Mouse (Mus musculus): ENCODE measurements around the gene Shc4. TPM values are rescaled to one million over a fixed set of nuclear protein-coding genes. Genes with fewer than 3 reads are reported as not detected.
A peak's percentile ranks its signal among the peaks of the same experiment; 100 is the strongest.

Shc4 gene
- polyA plus RNA-seq, 1 experiment from 2014 or later: 0.64 TPM

DNA sequence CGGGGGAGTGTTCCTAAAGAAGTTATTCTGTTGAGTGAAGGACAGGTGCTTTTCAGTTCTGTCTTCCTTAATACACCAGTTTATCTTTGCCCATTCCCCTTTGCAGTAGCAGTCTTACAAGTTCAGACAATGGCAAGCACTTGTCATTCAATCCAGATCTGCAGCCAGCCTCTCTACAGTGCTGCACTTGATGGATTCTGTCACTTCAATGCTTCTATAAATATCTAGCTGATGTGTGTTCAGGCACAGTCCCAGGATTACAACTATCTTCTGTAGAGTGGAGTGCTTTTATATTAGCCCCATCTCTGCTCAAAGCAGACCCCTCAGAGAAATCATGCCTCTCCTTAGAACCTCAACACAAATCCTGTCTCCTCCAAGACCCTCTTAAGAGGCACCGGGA is 93.9 kb downstream of the Shc4 start:
- Histone ChIP-seq H3K4me2 (ENCODE audit: low read depth, low read length) (no peak overlapping the region), H3K9ac (ENCODE audit: low read depth, low read length) (no peak overlapping the region), H3K27ac (ENCODE audit: low read length) (no peak overlapping the region), H3K9me3 (replicated peaks; ENCODE audit: control insufficient read depth, low read length) (no peaks in the 10 kb centered on the region), H3K36me3 (ENCODE audit: control insufficient read depth, insufficient read depth) (no peaks in the 10 kb centered on the region), H3K4me1 (ENCODE audit: control insufficient read depth, low read depth, low read length) (peaks cover 8% of the 10 kb centered on the region), H3K27me3 (ENCODE audit: control insufficient read depth, insufficient read depth, low read depth, low read length) (no peaks in the 10 kb centered on the region), H3K4me3 (ENCODE audit: low read depth, low read length) (no peak overlapping the region)
- no peak for ATAC-seq (ENCODE audit: low read depth)
- whole genome bisulfite sequencing (ENCODE audit: insufficient replicate concordance): 83% methylated on average over 2 of the region's 2 CpGs

DNA sequence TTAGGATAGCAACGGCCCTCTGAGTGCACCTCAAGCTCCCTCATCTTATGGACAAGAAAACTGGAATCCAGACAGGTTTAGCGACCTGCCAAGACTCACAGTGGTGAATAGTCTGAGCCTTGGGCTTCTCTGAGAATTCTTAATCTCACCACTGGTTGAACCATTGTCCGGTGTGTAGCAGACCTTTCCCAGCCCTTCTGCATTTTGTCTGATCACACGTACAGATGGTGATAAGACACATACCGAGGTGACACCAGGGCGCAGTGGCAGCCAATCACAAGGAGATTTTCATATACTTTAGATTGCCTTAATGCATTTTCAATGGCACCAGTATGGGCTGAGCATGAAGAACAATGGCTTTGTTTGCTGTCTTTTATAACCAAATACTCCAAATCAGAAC is 95.5 kb downstream of the Shc4 start:
- Histone ChIP-seq H3K9ac (ENCODE audit: low read depth, low read length) (no peak overlapping the region), H3K4me2 (ENCODE audit: low read depth, low read length) (no peak overlapping the region), H3K4me1 (ENCODE audit: control insufficient read depth, low read depth, low read length) (peaks cover 16% of the 10 kb centered on the region), H3K4me3 (ENCODE audit: low read depth, low read length) (no peak overlapping the region), H3K36me3 (ENCODE audit: control insufficient read depth, insufficient read depth) (no peaks in the 10 kb centered on the region), H3K27ac (ENCODE audit: low read length) (no peak overlapping the region), H3K27me3 (ENCODE audit: control insufficient read depth, insufficient read depth, low read depth, low read length) (no peaks in the 10 kb centered on the region), H3K9me3 (replicated peaks; ENCODE audit: control insufficient read depth, low read length) (no peaks in the 10 kb centered on the region)
- no peak for ATAC-seq (ENCODE audit: low read depth)
- WGBS (ENCODE audit: insufficient replicate concordance): 60% methylated on average over 6 of the region's 6 CpGs

DNA sequence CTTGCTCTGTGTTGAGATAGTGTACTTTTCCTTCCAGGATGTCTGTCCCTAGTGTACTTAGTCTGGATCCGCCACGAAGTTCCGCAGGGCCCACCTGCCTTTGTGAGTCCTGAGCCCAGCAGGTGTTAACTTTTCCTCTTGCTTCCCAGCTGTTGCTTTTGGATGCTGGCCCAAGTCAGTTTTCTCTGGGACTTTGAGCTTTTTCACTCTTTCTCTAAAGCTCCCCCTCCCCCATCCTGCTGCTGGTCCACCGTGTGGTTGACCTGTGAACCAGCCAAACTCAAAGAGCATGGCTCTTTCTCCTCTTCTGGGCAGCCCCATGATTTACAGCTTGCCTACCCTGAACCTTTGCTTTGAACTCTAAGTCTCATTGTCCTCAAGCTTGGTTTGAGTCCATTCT is 97.4 kb downstream of the Shc4 start:
- no peak overlapping the region for H3K27ac ChIP-seq (ENCODE audit: low read length)
- no peaks in the 10 kb centered on the region for H3K9me3 ChIP-seq (replicated peaks; ENCODE audit: control insufficient read depth, low read length)
- ATAC-seq (ENCODE audit: low read depth): no peak
- WGBS (ENCODE audit: insufficient replicate concordance): 84% methylated on average over 4 of the region's 4 CpGs
- H3K36me3 ChIP-seq (ENCODE audit: control insufficient read depth, insufficient read depth): no peaks in the 10 kb centered on the region
- H3K27me3 ChIP-seq (ENCODE audit: control insufficient read depth, insufficient read depth, low read depth, low read length): no peaks in the 10 kb centered on the region
- H3K9ac ChIP-seq (ENCODE audit: low read depth, low read length): no peak overlapping the region
- H3K4me2 ChIP-seq (ENCODE audit: low read depth, low read length): no peak overlapping the region
- H3K4me1 ChIP-seq (ENCODE audit: control insufficient read depth, low read depth, low read length): peaks cover 25% of the 10 kb centered on the region
- H3K4me3 ChIP-seq (ENCODE audit: low read depth, low read length): no peak overlapping the region

DNA sequence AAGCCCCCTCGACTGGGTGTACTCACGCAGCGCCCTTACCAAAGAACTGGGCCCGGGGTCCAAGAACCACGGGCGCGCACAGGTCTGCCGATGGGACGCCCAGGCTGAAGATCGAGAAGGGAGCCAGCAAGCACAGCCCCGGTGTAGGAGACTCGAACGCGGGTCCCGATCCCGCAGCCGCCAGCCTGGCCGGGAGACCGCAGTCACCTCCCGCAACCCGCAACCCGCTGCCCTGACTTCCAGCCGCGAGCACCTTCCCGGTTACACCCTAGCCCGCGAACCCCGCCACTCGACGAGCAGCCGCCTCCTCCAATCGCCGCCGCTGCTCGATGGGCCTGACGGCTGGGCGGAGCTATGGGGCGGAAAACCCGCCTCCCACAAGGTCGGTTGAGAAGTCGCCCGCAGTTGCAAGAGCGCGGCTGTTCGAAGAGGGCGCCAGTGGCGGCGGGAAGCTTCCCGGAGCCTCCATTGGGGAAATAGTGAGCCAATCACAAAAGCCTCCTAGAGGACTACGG is 99.1 kb downstream of the Shc4 start, which contains the start of gene Cep152:
Cep152 (minus strand) TSS at position 277 of the 515 bp plus-strand sequence.
- Histone ChIP-seq H3K4me3 (ENCODE audit: low read depth, low read length) (peak within 1 kb of the TSS; percentile 84), H3K27ac (ENCODE audit: low read length) (peak within 1 kb of the TSS; percentile 65), H3K9me3 (replicated peaks; ENCODE audit: control insufficient read depth, low read length) (no peaks in the 10 kb centered on the region), H3K4me1 (ENCODE audit: control insufficient read depth, low read depth, low read length) (peaks cover 25% of the 10 kb centered on the region), H3K9ac (ENCODE audit: low read depth, low read length) (peak within 1 kb of the TSS; percentile 91), H3K36me3 (ENCODE audit: control insufficient read depth, insufficient read depth) (peaks cover 5% of the 10 kb centered on the region), H3K27me3 (ENCODE audit: control insufficient read depth, insufficient read depth, low read depth, low read length) (no peaks in the 10 kb centered on the region), H3K4me2 (ENCODE audit: low read depth, low read length) (peak within 1 kb of the TSS; percentile 84)
- WGBS (ENCODE audit: insufficient replicate concordance): 0% methylated on average over 50 of the region's 50 CpGs
- ATAC-seq (ENCODE audit: low read depth): peak; percentile 99

DNA sequence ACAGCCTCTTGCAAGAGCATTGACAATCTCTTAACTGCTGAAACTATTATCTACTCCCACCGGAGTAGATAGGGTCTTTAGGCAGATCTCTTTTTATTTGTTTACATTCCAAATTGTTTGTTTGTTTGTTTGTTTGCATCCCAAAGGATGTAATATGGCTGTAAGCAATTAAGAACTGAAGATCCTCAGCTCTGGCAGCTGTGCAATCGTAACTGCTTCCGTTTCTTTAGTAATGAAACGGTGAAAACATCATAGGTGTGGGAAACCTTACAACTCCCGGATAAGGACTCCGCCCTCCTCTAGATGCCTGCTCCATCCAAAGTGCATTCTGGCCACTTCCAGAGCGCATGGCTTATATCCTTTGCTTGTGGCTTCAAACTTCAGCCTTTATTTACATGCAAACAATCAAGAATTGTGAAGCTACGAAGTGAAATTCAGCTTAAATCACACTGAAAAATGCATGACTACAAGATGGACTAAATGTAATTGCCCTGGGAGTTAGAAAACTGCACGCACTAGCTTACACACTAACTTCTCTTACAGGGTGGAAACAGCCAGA is 99.7 kb downstream of the Shc4 start:
- H3K9me3 ChIP-seq (replicated peaks; ENCODE audit: control insufficient read depth, low read length): no peaks in the 10 kb centered on the region
- ATAC-seq (ENCODE audit: low read depth): no peak
- 3% methylated on average over 9 of the region's 9 CpGs for WGBS (ENCODE audit: insufficient replicate concordance)
- H3K4me1 ChIP-seq (ENCODE audit: control insufficient read depth, low read depth, low read length): peaks cover 25% of the 10 kb centered on the region
- H3K27me3 ChIP-seq (ENCODE audit: control insufficient read depth, insufficient read depth, low read depth, low read length): no peaks in the 10 kb centered on the region
- H3K36me3 ChIP-seq (ENCODE audit: control insufficient read depth, insufficient read depth): peaks cover 12% of the 10 kb centered on the region
- H3K9ac ChIP-seq (ENCODE audit: low read depth, low read length): peak overlapping the region; percentile 91
- H3K4me2 ChIP-seq (ENCODE audit: low read depth, low read length): peak overlapping the region; percentile 78
- peak overlapping the region; percentile 65 for H3K27ac ChIP-seq (ENCODE audit: low read length)
- peak overlapping the region; percentile 84 for H3K4me3 ChIP-seq (ENCODE audit: low read depth, low read length)

DNA sequence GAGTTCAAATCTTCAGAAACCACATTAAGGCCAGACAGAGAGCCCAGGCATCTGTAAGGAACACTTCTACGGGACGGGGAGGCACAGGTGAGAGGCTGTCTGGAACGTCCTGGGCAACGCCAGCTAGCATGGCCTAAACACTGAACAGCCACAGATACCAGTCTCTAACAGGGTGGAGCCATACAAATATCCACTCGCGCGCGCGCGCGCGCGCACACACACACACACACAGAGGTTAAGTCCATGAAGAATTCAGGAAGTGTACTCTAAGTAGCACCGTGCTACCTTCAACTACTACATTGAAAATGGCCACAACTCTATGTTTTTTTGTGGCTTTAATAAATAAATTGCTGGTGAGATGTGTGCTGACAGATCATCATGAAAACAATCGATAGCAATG is 100.7 kb downstream of the Shc4 start:
- 74% methylated on average over 15 of the region's 15 CpGs for WGBS (ENCODE audit: insufficient replicate concordance)
- no peaks in the 10 kb centered on the region for H3K9me3 ChIP-seq (replicated peaks; ENCODE audit: control insufficient read depth, low read length)
- ATAC-seq (ENCODE audit: low read depth): no peak
- H3K9ac ChIP-seq (ENCODE audit: low read depth, low read length): peak overlapping the region; percentile 91
- no peaks in the 10 kb centered on the region for H3K27me3 ChIP-seq (ENCODE audit: control insufficient read depth, insufficient read depth, low read depth, low read length)
- 0 out of 2 replicates have a peak overlapping the region, but pooled peaks have one; percentile 18 for H3K27ac ChIP-seq (ENCODE audit: low read length)
- H3K36me3 ChIP-seq (ENCODE audit: control insufficient read depth, insufficient read depth): peaks cover 19% of the 10 kb centered on the region
- H3K4me1 ChIP-seq (ENCODE audit: control insufficient read depth, low read depth, low read length): peaks cover 25% of the 10 kb centered on the region
- peak overlapping the region; percentile 78 for H3K4me2 ChIP-seq (ENCODE audit: low read depth, low read length)
- peak overlapping the region; percentile 84 for H3K4me3 ChIP-seq (ENCODE audit: low read depth, low read length)

DNA sequence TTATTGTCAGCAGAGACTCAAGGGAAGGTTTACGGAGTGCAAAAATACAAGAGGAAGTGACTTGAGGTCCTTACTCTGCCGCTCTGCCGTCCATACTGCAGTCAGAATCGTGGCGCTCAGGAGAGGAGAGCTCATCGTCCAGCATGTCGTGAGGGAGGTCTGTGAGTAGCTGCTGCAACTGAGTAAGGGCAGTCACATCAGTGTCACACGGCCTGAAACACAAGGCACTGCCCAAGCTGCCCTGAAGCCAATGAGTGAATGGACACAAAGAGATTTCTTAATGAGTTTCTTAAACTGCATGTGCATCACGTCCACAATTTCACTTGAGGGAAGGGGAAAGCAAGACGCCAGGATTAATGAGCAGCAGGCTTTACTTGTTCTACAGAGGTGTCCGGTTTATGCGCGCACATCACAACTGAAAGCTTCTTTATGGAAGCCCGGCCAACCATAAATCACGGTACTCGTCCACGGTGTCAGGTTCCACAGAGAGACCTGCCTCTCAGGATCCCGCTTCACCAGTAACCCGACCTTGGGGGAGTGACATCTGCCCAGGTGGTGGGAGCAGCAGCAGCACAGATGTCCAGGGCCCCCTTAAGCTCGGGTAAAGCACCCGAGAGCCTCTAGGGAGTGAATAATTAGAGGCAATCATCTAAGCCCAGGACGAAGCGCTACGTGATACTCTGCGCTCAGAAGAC is 103.6 kb downstream of the Shc4 start:
- H3K4me3 ChIP-seq (ENCODE audit: low read depth, low read length): no peak overlapping the region
- H3K4me2 ChIP-seq (ENCODE audit: low read depth, low read length): no peak overlapping the region
- H3K4me1 ChIP-seq (ENCODE audit: control insufficient read depth, low read depth, low read length): peaks cover 19% of the 10 kb centered on the region
- H3K36me3 ChIP-seq (ENCODE audit: control insufficient read depth, insufficient read depth): peaks cover 31% of the 10 kb centered on the region
- no peak for ATAC-seq (ENCODE audit: low read depth)
- H3K9me3 ChIP-seq (replicated peaks; ENCODE audit: control insufficient read depth, low read length): no peaks in the 10 kb centered on the region
- no peak overlapping the region for H3K27ac ChIP-seq (ENCODE audit: low read length)
- H3K9ac ChIP-seq (ENCODE audit: low read depth, low read length): no peak overlapping the region
- 87% methylated on average over 25 of the region's 25 CpGs for WGBS (ENCODE audit: insufficient replicate concordance)
- no peaks in the 10 kb centered on the region for H3K27me3 ChIP-seq (ENCODE audit: control insufficient read depth, insufficient read depth, low read depth, low read length)

DNA sequence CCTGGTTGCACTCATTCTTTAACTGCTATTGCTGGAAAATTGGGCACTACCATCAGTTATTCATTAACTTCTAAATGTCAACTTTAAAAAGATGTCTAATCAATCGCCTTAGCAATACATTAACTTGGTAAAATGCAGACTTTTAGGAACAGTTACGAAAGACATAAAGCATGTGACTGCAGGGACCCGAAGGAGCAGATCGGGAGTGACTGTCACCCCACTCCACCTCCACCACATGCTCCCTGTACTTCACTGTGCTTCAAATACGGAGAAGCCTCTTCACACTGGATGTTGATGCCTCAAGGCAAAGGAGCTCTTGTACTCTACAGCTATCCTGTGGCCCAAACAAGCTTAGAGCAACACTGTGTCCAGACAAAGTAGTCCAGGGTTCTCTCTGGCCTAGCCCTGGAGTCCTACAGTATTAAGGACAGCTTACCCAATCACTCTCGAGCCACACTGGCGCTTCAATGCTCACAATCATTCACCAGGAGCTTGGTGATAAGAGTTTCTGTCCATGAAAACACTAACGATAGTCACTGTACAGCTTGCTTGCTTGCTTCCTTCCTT is 108.0 kb downstream of the Shc4 start:
- Histone ChIP-seq H3K36me3 (ENCODE audit: control insufficient read depth, insufficient read depth) (peaks cover 59% of the 10 kb centered on the region), H3K9me3 (replicated peaks; ENCODE audit: control insufficient read depth, low read length) (no peaks in the 10 kb centered on the region), H3K27me3 (ENCODE audit: control insufficient read depth, insufficient read depth, low read depth, low read length) (no peaks in the 10 kb centered on the region), H3K9ac (ENCODE audit: low read depth, low read length) (no peak overlapping the region), H3K4me1 (ENCODE audit: control insufficient read depth, low read depth, low read length) (no peaks in the 10 kb centered on the region), H3K4me2 (ENCODE audit: low read depth, low read length) (no peak overlapping the region), H3K27ac (ENCODE audit: low read length) (peak overlapping the region; percentile 58), H3K4me3 (ENCODE audit: low read depth, low read length) (no peak overlapping the region)
- peak; percentile 86 for ATAC-seq (ENCODE audit: low read depth)
- 54% methylated on average over 8 of the region's 8 CpGs for WGBS (ENCODE audit: insufficient replicate concordance)

DNA sequence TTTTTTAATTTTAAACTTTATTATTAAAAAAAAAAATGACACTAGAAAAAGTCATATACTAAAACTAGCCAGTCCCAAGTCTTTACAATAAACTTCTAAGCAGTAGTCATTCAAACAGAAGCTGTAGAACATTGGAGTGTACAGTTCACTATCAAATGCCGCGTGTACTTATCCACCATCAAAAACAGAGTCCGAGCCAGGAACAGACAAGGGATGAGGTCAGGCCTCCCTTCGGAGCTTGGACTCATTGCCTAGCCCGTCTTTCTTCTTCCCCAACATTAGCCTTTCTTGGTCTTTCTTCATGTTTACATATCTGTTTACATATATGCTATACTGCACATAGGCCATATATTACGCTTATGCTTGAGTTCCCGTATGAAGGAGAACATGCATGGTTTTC is 108.5 kb downstream of the Shc4 start:
- Histone ChIP-seq H3K9me3 (replicated peaks; ENCODE audit: control insufficient read depth, low read length) (no peaks in the 10 kb centered on the region), H3K27me3 (ENCODE audit: control insufficient read depth, insufficient read depth, low read depth, low read length) (no peaks in the 10 kb centered on the region), H3K4me1 (ENCODE audit: control insufficient read depth, low read depth, low read length) (no peaks in the 10 kb centered on the region), H3K36me3 (ENCODE audit: control insufficient read depth, insufficient read depth) (peaks cover 60% of the 10 kb centered on the region), H3K4me2 (ENCODE audit: low read depth, low read length) (no peak overlapping the region), H3K4me3 (ENCODE audit: low read depth, low read length) (no peak overlapping the region), H3K9ac (ENCODE audit: low read depth, low read length) (no peak overlapping the region), H3K27ac (ENCODE audit: low read length) (peak overlapping the region; percentile 4; the same call in 1 of the 2 replicates)
- peak; percentile 63 for ATAC-seq (ENCODE audit: low read depth)
- 82% methylated on average over 7 of the region's 7 CpGs for WGBS (ENCODE audit: insufficient replicate concordance)
